In genomic region chr7:25424429-25424828, GRCm38 (mm10) we compare ENCODE assay signal across 8 mouse cellular contexts. TPM values are rescaled to one million over a fixed set of nuclear protein-coding genes. Genes with fewer than 3 reads are reported as not detected.
DNase-seq lines count a peak whose midpoint lies in the region; ATAC-seq and TF ChIP-seq lines count a peak whose summit lies in the region.

No protein-coding gene starts in this region.

- H3K36me3 ChIP-seq in hindbrain, embryonic 10.5 days: no peaks in the 10 kb centered on the region
- H3K36me3 ChIP-seq in hindbrain, embryonic 12.5 days: no peaks in the 10 kb centered on the region
- H3K36me3 ChIP-seq in limb, embryonic 13.5 days: no peaks in the 10 kb centered on the region
- no peaks in the 10 kb centered on the region for H3K36me3 ChIP-seq in stomach, embryonic 15.5 days

- intact Hi-C loops in gastrocnemius, adult 2 months (cut with DNase I): loop anchor here (1.0 to 5.0 kb wide), 3 partner anchors 55 to 173 kb away; no protein-coding TSS in a partner anchor

- no peak overlapping the region for H3K4me2 ChIP-seq in hindbrain, embryonic 12.5 days (replicated peaks)
- no peak overlapping the region for H3K4me2 ChIP-seq in limb, embryonic 13.5 days (replicated peaks)
- H3K4me2 ChIP-seq in stomach, embryonic 15.5 days: no peak overlapping the region

- H3K9ac ChIP-seq in hindbrain, embryonic 12.5 days: no peak overlapping the region
- no peak overlapping the region for H3K9ac ChIP-seq in limb, embryonic 13.5 days
- H3K9ac ChIP-seq in stomach, embryonic 15.5 days: no peak overlapping the region

- H3K9me3 ChIP-seq in hindbrain, embryonic 10.5 days: no peaks in the 10 kb centered on the region
- H3K9me3 ChIP-seq in hindbrain, embryonic 12.5 days (replicated peaks): no peaks in the 10 kb centered on the region
- no peaks in the 10 kb centered on the region for H3K9me3 ChIP-seq in limb, embryonic 13.5 days
- H3K9me3 ChIP-seq in stomach, embryonic 15.5 days: no peaks in the 10 kb centered on the region

- TF ChIP-seq CTCF in gastrocnemius, adult 2 months (IDR thresholded peaks at IDR 0.05): peak; percentile 80

- peak; percentile 80 for DNase-seq in hindbrain, embryonic 10.5 days (ENCODE audit: low spot score)
- DNase-seq in cerebellum, postnatal 25 days: peak; percentile 69 to 87
- DNase-seq in gastrocnemius, adult 2 months: peak; percentile 77
- DNase-seq in kidney, adult 9 months: peak; percentile 87
- peak; percentile 90 for DNase-seq in naive thymus-derived CD4-positive, alpha-beta T cell, adult 2 months (ENCODE audit: low read depth)

- peaks cover 7% of the 10 kb centered on the region; the same call in 1 of the 2 replicates for H3K4me1 ChIP-seq in hindbrain, embryonic 10.5 days (replicated peaks)
- H3K4me1 ChIP-seq in hindbrain, embryonic 12.5 days: no peaks in the 10 kb centered on the region; the same call in 1 of the 2 replicates
- H3K4me1 ChIP-seq in limb, embryonic 13.5 days: no peaks in the 10 kb centered on the region
- no peaks in the 10 kb centered on the region for H3K4me1 ChIP-seq in stomach, embryonic 15.5 days

- no peak overlapping the region for H3K27ac ChIP-seq in hindbrain, embryonic 10.5 days
- H3K27ac ChIP-seq in hindbrain, embryonic 12.5 days: no peak overlapping the region
- no peak overlapping the region for H3K27ac ChIP-seq in gastrocnemius, adult 2 months
- H3K27ac ChIP-seq in limb, embryonic 13.5 days: no peak overlapping the region
- H3K27ac ChIP-seq in stomach, embryonic 15.5 days: no peak overlapping the region

- H3K4me3 ChIP-seq in hindbrain, embryonic 10.5 days: no peak overlapping the region
- no peak overlapping the region for H3K4me3 ChIP-seq in hindbrain, embryonic 12.5 days
- H3K4me3 ChIP-seq in gastrocnemius, adult 2 months: no peak overlapping the region
- H3K4me3 ChIP-seq in limb, embryonic 13.5 days: no peak overlapping the region
- no peak overlapping the region for H3K4me3 ChIP-seq in stomach, embryonic 15.5 days (replicated peaks)

- no peak for ATAC-seq in hindbrain, embryonic 12.5 days (ENCODE audit: low FRiP score)
- ATAC-seq in limb, embryonic 13.5 days (ENCODE audit: low FRiP score, low read depth): peak; percentile 51; the same call in 1 of the 2 replicates
- ATAC-seq in stomach, embryonic 15.5 days (ENCODE audit: insufficient read depth, low FRiP score, low read depth): peak; percentile 35; the same call in 1 of the 2 replicates

- 36% methylated on average over 4 of the region's 4 CpGs for WGBS in hindbrain, embryonic 10.5 days
- WGBS in hindbrain, embryonic 12.5 days: 40% methylated on average over 4 of the region's 4 CpGs
- WGBS in limb, embryonic 13.5 days: 35% methylated on average over 4 of the region's 4 CpGs
- 37% methylated on average over 4 of the region's 4 CpGs for WGBS in stomach, embryonic 15.5 days

- peaks cover 26% of the 10 kb centered on the region for H3K27me3 ChIP-seq in hindbrain, embryonic 10.5 days (ENCODE audit: insufficient read depth, poor library complexity, severe bottlenecking)
- peaks cover 10% of the 10 kb centered on the region; the same call in 1 of the 2 replicates for H3K27me3 ChIP-seq in hindbrain, embryonic 12.5 days
- H3K27me3 ChIP-seq in limb, embryonic 13.5 days: peaks cover 16% of the 10 kb centered on the region
- H3K27me3 ChIP-seq in stomach, embryonic 15.5 days (replicated peaks): no peaks in the 10 kb centered on the region

RNA-seq across cellular contexts. Expression of gene Cxcl17, which starts 11.7 kb away (rescaled TPM):
- polyA plus RNA-seq in hindbrain, embryonic 10.5 days (2016; fragmentation: Nextera tagmentation; extraction: Ambion mirVana): 0.45 and 0.63 TPM in 2 replicates
- 0.30 and 0.43 TPM in 2 replicates for polyA plus RNA-seq in hindbrain, embryonic 12.5 days (2016; fragmentation: Nextera tagmentation; extraction: Ambion mirVana)
- total RNA-seq in gastrocnemius, adult 2 months (2021): not detected
- polyA plus RNA-seq in limb, embryonic 13.5 days (2015; fragmentation: Nextera tagmentation; extraction: Ambion mirVana): 0.61 and 0.73 TPM in 2 replicates
- polyA plus RNA-seq in stomach, embryonic 15.5 days (2015; fragmentation: Nextera tagmentation; extraction: Ambion mirVana): 0.36 and 0.42 TPM in 2 replicates

RNA-seq across cellular contexts. Expression of gene Lipe, which starts 25.9 kb away (rescaled TPM):
- polyA plus RNA-seq in hindbrain, embryonic 10.5 days (2016; fragmentation: Nextera tagmentation; extraction: Ambion mirVana): 6.0 and 8.6 TPM in 2 replicates
- polyA plus RNA-seq in hindbrain, embryonic 12.5 days (2016; fragmentation: Nextera tagmentation; extraction: Ambion mirVana): 7.8 and 9.4 TPM in 2 replicates
- 10 to 100 TPM; 13.4 to 17.9 TPM for total RNA-seq in gastrocnemius, adult 2 months (2021)
- 11.5 and 11.8 TPM in 2 replicates for polyA plus RNA-seq in limb, embryonic 13.5 days (2015; fragmentation: Nextera tagmentation; extraction: Ambion mirVana)
- polyA plus RNA-seq in stomach, embryonic 15.5 days (2015; fragmentation: Nextera tagmentation; extraction: Ambion mirVana): 8.3 and 8.4 TPM in 2 replicates

RNA-seq across cellular contexts. Expression of gene Ceacam1, which starts 53.0 kb away (rescaled TPM):
- 0.92 and 2.2 TPM in 2 replicates for polyA plus RNA-seq in hindbrain, embryonic 10.5 days (2016; fragmentation: Nextera tagmentation; extraction: Ambion mirVana)
- 0.81 and 1.8 TPM in 2 replicates for polyA plus RNA-seq in hindbrain, embryonic 12.5 days (2016; fragmentation: Nextera tagmentation; extraction: Ambion mirVana)
- 1 to 10 TPM; 4.0 to 6.2 TPM for total RNA-seq in gastrocnemius, adult 2 months (2021)
- polyA plus RNA-seq in limb, embryonic 13.5 days (2015; fragmentation: Nextera tagmentation; extraction: Ambion mirVana): 0.54 and 0.74 TPM in 2 replicates
- polyA plus RNA-seq in stomach, embryonic 15.5 days (2015; fragmentation: Nextera tagmentation; extraction: Ambion mirVana): 32.4 and 54.7 TPM in 2 replicates

RNA-seq across cellular contexts. Expression of gene Cnfn, which starts 54.9 kb away (rescaled TPM):
- not detected in 2 replicates for polyA plus RNA-seq in hindbrain, embryonic 10.5 days (2016; fragmentation: Nextera tagmentation; extraction: Ambion mirVana)
- polyA plus RNA-seq in hindbrain, embryonic 12.5 days (2016; fragmentation: Nextera tagmentation; extraction: Ambion mirVana): not detected in 2 replicates
- not detected for total RNA-seq in gastrocnemius, adult 2 months (2021)
- 0.92 TPM in 1 of 2 replicates, not detected in the other for polyA plus RNA-seq in limb, embryonic 13.5 days (2015; fragmentation: Nextera tagmentation; extraction: Ambion mirVana)
- polyA plus RNA-seq in stomach, embryonic 15.5 days (2015; fragmentation: Nextera tagmentation; extraction: Ambion mirVana): 107 and 419 TPM in 2 replicates

Comparison
In these comparisons a context has a peak if more than half of its experiments do, and no peak if none do; other contexts are left out.
1. RNA of gene Ceacam1, which starts 53.0 kb away (polyA plus RNA-seq): 32.4 to 54.7 TPM in stomach, embryonic 15.5 days; 0.92 to 2.2 TPM in hindbrain, embryonic 10.5 days, 0.81 to 1.8 TPM in hindbrain, embryonic 12.5 days and 0.54 to 0.74 TPM in limb, embryonic 13.5 days; every median in the first group is over 10 times any median in the second.
2. Peak in every context shown above with its lines, with median percentiles within 50 percentile points of each other: DNase-seq.